In genomic region chr2:121368831-121369230, GRCm38 (mm10) we compare ENCODE assay signal across 25 mouse cellular contexts. TPM values are rescaled to one million over a fixed set of nuclear protein-coding genes. Genes with fewer than 3 reads are reported as not detected.
DNase-seq lines count a peak whose midpoint lies in the region; ATAC-seq lines count a peak whose summit lies in the region.
"Had no signal": no experiment of that assay in that cellular context is flagged by ENCODE, and none has a peak within 500 bp of the region (broad histone marks: within the 10 kb centered on the region; RNA-seq: fewer than 3 reads in every experiment).

No protein-coding gene starts in this region.

- no peak overlapping the region for H3K4me3 ChIP-seq in hindbrain, embryonic 14.5 days (replicated peaks; ENCODE audit: low read length)
- H3K4me3 ChIP-seq: embryonic facial prominence, embryonic 12.5 days; forebrain, embryonic 12.5 days; limb, embryonic 12.5 days; liver, embryonic 15.5 days; midbrain, embryonic 15.5 days; neural tube, embryonic 12.5 days had no signal

- 88% methylated on average over 2 of the region's 2 CpGs for WGBS in hindbrain, embryonic 14.5 days

- intact Hi-C loops in left cerebral cortex, postnatal 4 days (cut with DNase I): no loop called here
- intact Hi-C loops in left cerebral cortex, postnatal 10 days (cut with DNase I): no loop called here

- H3K27ac ChIP-seq in hindbrain, embryonic 14.5 days: no peak overlapping the region
- H3K27ac ChIP-seq: embryonic facial prominence, embryonic 12.5 days; forebrain, embryonic 12.5 days; limb, embryonic 12.5 days; liver, embryonic 15.5 days; midbrain, embryonic 15.5 days; neural tube, embryonic 12.5 days had no signal

- H3K4me2 ChIP-seq in hindbrain, embryonic 14.5 days (replicated peaks): no peak overlapping the region
- H3K4me2 ChIP-seq: embryonic facial prominence, embryonic 12.5 days; forebrain, embryonic 12.5 days; limb, embryonic 12.5 days; liver, embryonic 15.5 days; midbrain, embryonic 15.5 days; neural tube, embryonic 12.5 days had no signal

- DNase-seq in left cerebral cortex, postnatal 4 days: peak; percentile 85
- no peak for DNase-seq in left cerebral cortex, postnatal 10 days (ENCODE audit: extremely low spot score in 1 of 2, low spot score in 2 of 2)
- peak; percentile 11 for DNase-seq in right cerebral cortex, postnatal 4 days
- DNase-seq in right cerebral cortex, postnatal 25 days: no peak
- DNase-seq in cerebellum, adult 8-10 months: peak; percentile 43
- DNase-seq in skeletal muscle tissue, adult 2 months (ENCODE audit: low read depth, low spot score): peak; percentile 16
- no peak for DNase-seq in hindbrain, embryonic 14.5 days (ENCODE audit: low spot score)
- DNase-seq: adrenal gland, postnatal 36 days; heart, adult 11 months; kidney, postnatal 10 days; thymus, postnatal 25 days had no signal

- no peaks in the 10 kb centered on the region for H3K27me3 ChIP-seq in hindbrain, embryonic 14.5 days (ENCODE audit: control insufficient read depth, insufficient read depth, low read length)
- H3K27me3 ChIP-seq: embryonic facial prominence, embryonic 12.5 days; forebrain, embryonic 12.5 days; liver, embryonic 15.5 days; midbrain, embryonic 15.5 days; neural tube, embryonic 12.5 days had no signal

- H3K36me3 ChIP-seq in hindbrain, embryonic 14.5 days (replicated peaks; ENCODE audit: control insufficient read depth, insufficient read depth): no peaks in the 10 kb centered on the region; the same call in 1 of the 2 replicates
- H3K36me3 ChIP-seq: embryonic facial prominence, embryonic 12.5 days; forebrain, embryonic 12.5 days; limb, embryonic 12.5 days; liver, embryonic 15.5 days; midbrain, embryonic 15.5 days; neural tube, embryonic 12.5 days had no signal

- no peaks in the 10 kb centered on the region for H3K4me1 ChIP-seq in hindbrain, embryonic 14.5 days (replicated peaks; ENCODE audit: control insufficient read depth, insufficient read depth, low read length)
- H3K4me1 ChIP-seq: forebrain, embryonic 12.5 days; limb, embryonic 12.5 days; liver, embryonic 15.5 days; midbrain, embryonic 15.5 days; neural tube, embryonic 12.5 days had no signal

- ATAC-seq in hindbrain, embryonic 14.5 days (ENCODE audit: low FRiP score): no peak
- ATAC-seq in monocyte, adult 5-6 weeks (replicated peaks; ENCODE audit: insufficient number of reproducible peaks, low FRiP score, low TSS enrichment, poor library complexity, severe bottlenecking): no peak
- ATAC-seq: activated CD4-positive, CD25-positive, alpha-beta regulatory T cell, adult 4 months; CD4-positive, CD25-positive, alpha-beta regulatory T cell, adult 4 months; intestine, embryonic 16.5 days; midbrain, embryonic 15.5 days had no signal

- H3K9me3 ChIP-seq in hindbrain, embryonic 14.5 days (ENCODE audit: control insufficient read depth, low read length): no peaks in the 10 kb centered on the region
- H3K9me3 ChIP-seq: embryonic facial prominence, embryonic 12.5 days; forebrain, embryonic 12.5 days; limb, embryonic 12.5 days; liver, embryonic 15.5 days; midbrain, embryonic 15.5 days; neural tube, embryonic 12.5 days had no signal

- H3K9ac ChIP-seq in hindbrain, embryonic 14.5 days: no peak overlapping the region
- H3K9ac ChIP-seq: embryonic facial prominence, embryonic 12.5 days; forebrain, embryonic 12.5 days; limb, embryonic 12.5 days; liver, embryonic 15.5 days; midbrain, embryonic 15.5 days; neural tube, embryonic 12.5 days had no signal

RNA-seq across cellular contexts. Expression of gene Ckmt1, which starts 11.3 kb away (rescaled TPM):
- total RNA-seq in left cerebral cortex, postnatal 4 days (2021): 100 to 1,000 TPM; 119 to 134 TPM
- total RNA-seq in left cerebral cortex, postnatal 10 days (2021): 100 to 1,000 TPM; 311 to 312 TPM
- 90.5 and 103 TPM in 2 replicates for polyA plus RNA-seq in hindbrain, embryonic 14.5 days (2014; fragmentation: Nextera tagmentation; extraction: Ambion mirVana)
- not detected in 3 replicates for total RNA-seq in monocyte, adult 5-6 weeks (2017)
- total RNA-seq: gastrocnemius, adult 18-20 months; hematopoietic stem cell, adult 5-6 weeks; MEL had no signal
- polyA plus RNA-seq: CD4-positive, CD25-positive, alpha-beta regulatory T cell, adult 4 months had no signal

RNA-seq across cellular contexts. Expression of gene Ppip5k1, which starts 13.6 kb away (rescaled TPM):
- 10 to 100 TPM; 24.7 to 30.8 TPM for total RNA-seq in left cerebral cortex, postnatal 4 days (2021)
- total RNA-seq in left cerebral cortex, postnatal 10 days (2021): 10 to 100 TPM; 50.4 to 55.7 TPM
- polyA plus RNA-seq in hindbrain, embryonic 14.5 days (2014; fragmentation: Nextera tagmentation; extraction: Ambion mirVana): 18.6 and 19.3 TPM in 2 replicates
- 5.3 to 11.2 TPM (median 8.9 TPM) in 3 replicates for total RNA-seq in monocyte, adult 5-6 weeks (2017)

RNA-seq across cellular contexts. Expression of gene Strc, which starts 18.1 kb away (rescaled TPM):
- total RNA-seq in left cerebral cortex, postnatal 4 days (2021): not detected
- not detected for total RNA-seq in left cerebral cortex, postnatal 10 days (2021)
- not detected in 2 replicates for polyA plus RNA-seq in hindbrain, embryonic 14.5 days (2014; fragmentation: Nextera tagmentation; extraction: Ambion mirVana)
- not detected in 3 replicates for total RNA-seq in monocyte, adult 5-6 weeks (2017)
- total RNA-seq: hematopoietic stem cell, adult 5-6 weeks; MEL had no signal
- polyA plus RNA-seq: forebrain, embryonic 12.5 days; heart, embryonic 14.5 days; limb, embryonic 12.5 days; liver, embryonic 15.5 days; midbrain, embryonic 15.5 days; neural tube, embryonic 12.5 days had no signal

RNA-seq across cellular contexts. Expression of gene Pdia3, which starts 44.7 kb away (rescaled TPM):
- 100 to 1,000 TPM; 214 to 225 TPM for total RNA-seq in left cerebral cortex, postnatal 4 days (2021)
- total RNA-seq in left cerebral cortex, postnatal 10 days (2021): 100 to 1,000 TPM; 198 to 214 TPM
- 268 and 307 TPM in 2 replicates for polyA plus RNA-seq in hindbrain, embryonic 14.5 days (2014; fragmentation: Nextera tagmentation; extraction: Ambion mirVana)
- 151 to 226 TPM (median 182 TPM) in 3 replicates for total RNA-seq in monocyte, adult 5-6 weeks (2017)

RNA-seq across cellular contexts. Expression of gene Catsper2, which starts 44.8 kb away (rescaled TPM):
- total RNA-seq in left cerebral cortex, postnatal 4 days (2021): 1 to 10 TPM; 6.1 to 8.3 TPM
- total RNA-seq in left cerebral cortex, postnatal 10 days (2021): 1 to 10 TPM; 4.5 to 4.8 TPM
- 2.9 and 3.1 TPM in 2 replicates for polyA plus RNA-seq in hindbrain, embryonic 14.5 days (2014; fragmentation: Nextera tagmentation; extraction: Ambion mirVana)
- total RNA-seq in monocyte, adult 5-6 weeks (2017): 2.6 to 2.7 TPM in 2 of 3 replicates, not detected in the other

Comparison
In these comparisons a context has a peak if more than half of its experiments do, and no peak if none do; other contexts are left out.
1. DNase-seq: peak in left cerebral cortex, postnatal 4 days (single experiment), right cerebral cortex, postnatal 4 days (single experiment), cerebellum, adult 8-10 months (single experiment) and skeletal muscle tissue, adult 2 months (single experiment); none in left cerebral cortex, postnatal 10 days (0 of 2), right cerebral cortex, postnatal 25 days (single experiment) and hindbrain, embryonic 14.5 days (single experiment).
2. RNA of gene Ckmt1, which starts 11.3 kb away (total RNA-seq): 311 to 312 TPM in left cerebral cortex, postnatal 10 days and 119 to 134 TPM in left cerebral cortex, postnatal 4 days; not detected in monocyte, adult 5-6 weeks; every median in the first group is over 100 times any median in the second.